Mouse (Mus musculus) left cerebral cortex, postnatal 14 days (tissue): ENCODE measurements around the gene Stx12. TPM values are rescaled to one million over a fixed set of nuclear protein-coding genes. Genes with fewer than 3 reads are reported as not detected.

ENCODE experiments used
- DNase-seq, 2 experiments: peaks; one replicate each; pipeline ENCODE4 v3.0.0; 2021 to 2022; ENCODE audit warnings: low spot score in 2 of 2, mixed read lengths in 1 of 2
- intact Hi-C: fragments of 180-260 bp; cut with DNase I; formaldehyde crosslinking; loops from one replicate; pipeline ENCODE4 v1.15.1; 2025
- total RNA-seq, 2 experiments: library from RNA; stranded (reverse); gene quantifications; 2 replicates each; pipeline ENCODE4 v1.2.3; 2021

Stx12 gene
- total RNA-seq, 2 experiments from 2014 or later, result 96.2 to 104 TPM

GRCm38 (mm10) chr4:132873481-132874362 is 10.6 kb downstream of the Stx12 start:
- intact Hi-C loops, result no loop called here
- DNase-seq, result no peak

- DNase-seq, result no peak
- intact Hi-C loops, result no loop called here
Measured at GRCm38 (mm10) chr4:132871116-132871515, 13.2 kb downstream of the Stx12 start.

DNA sequence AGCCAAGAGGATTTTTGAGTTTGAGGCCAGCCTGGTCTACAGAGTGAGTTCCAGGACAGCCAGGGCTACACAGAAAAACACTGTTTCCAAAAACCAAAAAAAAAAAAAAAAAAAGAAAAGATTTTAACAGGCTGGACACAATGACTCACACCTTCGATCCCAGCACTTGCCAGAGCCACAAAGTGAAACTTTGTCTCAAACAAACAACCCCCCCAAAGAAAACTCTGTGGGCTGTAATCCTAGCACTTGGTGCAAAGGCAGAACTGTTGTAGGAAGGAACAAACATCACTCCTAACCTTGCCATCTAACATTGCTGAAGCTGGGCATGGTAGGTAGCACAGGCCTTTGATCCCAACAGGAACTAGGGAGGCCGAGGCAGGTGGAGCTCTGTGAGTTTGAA is 19.5 kb downstream of the Stx12 start:
- intact Hi-C loops, result no loop called here

GRCm38 (mm10) chr4:132863012-132863411 is 21.3 kb downstream of the Stx12 start:
- intact Hi-C loops, result no loop called here
- no peak for DNase-seq

More for the DNA sequence above, 19.5 kb downstream of the Stx12 start:
- DNase-seq, result no peak

GRCm38 (mm10) chr4:132860880-132861279 is 23.4 kb downstream of the Stx12 start:
- no peak for DNase-seq
- intact Hi-C loops, result no loop called here

GRCm38 (mm10) chr4:132843705-132844071 is 40.6 kb downstream of the Stx12 start:
- intact Hi-C loops, result loop anchor here (5.0 kb wide), 1 partner anchor 79 kb away; the partner anchor contains the start of gene Fam76a
- DNase-seq, result no peak

GRCm38 (mm10) chr4:132842970-132843704 is 41.2 kb downstream of the Stx12 start, which contains the start of gene Ppp1r8:
Ppp1r8 (minus strand) TSS chr4:132843169.
- peak; percentile 92 for DNase-seq
- intact Hi-C loops, result loop anchor here (5.0 kb wide), 1 partner anchor 79 kb away; the partner anchor contains the start of gene Fam76a

GRCm38 (mm10) chr4:132842281-132842906 is 41.9 kb downstream of the Stx12 start:
- intact Hi-C loops, result loop anchor here (5.0 kb wide), 1 partner anchor 80 kb away; the partner anchor contains the start of gene Fam76a
- DNase-seq, result no peak

DNA sequence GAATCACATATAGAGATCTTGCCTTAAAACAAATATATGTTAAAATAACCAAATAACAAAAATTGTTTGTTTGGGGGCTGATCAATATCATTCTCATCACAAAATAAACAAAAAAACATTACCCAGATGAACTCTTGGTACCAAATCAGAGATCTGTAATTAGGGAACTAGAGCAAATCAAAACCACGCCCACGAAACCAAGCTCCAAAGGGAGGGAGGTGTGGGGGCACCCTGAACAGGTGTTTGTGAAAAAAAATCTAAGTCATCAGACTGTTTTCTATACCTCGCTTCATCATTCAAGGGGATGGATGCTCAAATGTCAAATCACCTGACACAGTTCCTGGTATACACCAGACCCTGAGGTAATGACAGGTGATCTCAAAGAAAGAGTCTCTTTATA is 42.8 kb downstream of the Stx12 start:
- intact Hi-C loops, result loop anchor here (5.0 kb wide), 1 partner anchor 81 kb away; the partner anchor contains the start of gene Fam76a
- DNase-seq, result no peak

- intact Hi-C loops, result loop anchor here (2.0 to 10.0 kb wide), 2 partner anchors 47 to 129 kb away; no protein-coding TSS in a partner anchor
- DNase-seq, result peak; percentile 73 to 78
Measured at GRCm38 (mm10) chr4:132823614-132824366, 60.5 kb downstream of the Stx12 start.

DNA sequence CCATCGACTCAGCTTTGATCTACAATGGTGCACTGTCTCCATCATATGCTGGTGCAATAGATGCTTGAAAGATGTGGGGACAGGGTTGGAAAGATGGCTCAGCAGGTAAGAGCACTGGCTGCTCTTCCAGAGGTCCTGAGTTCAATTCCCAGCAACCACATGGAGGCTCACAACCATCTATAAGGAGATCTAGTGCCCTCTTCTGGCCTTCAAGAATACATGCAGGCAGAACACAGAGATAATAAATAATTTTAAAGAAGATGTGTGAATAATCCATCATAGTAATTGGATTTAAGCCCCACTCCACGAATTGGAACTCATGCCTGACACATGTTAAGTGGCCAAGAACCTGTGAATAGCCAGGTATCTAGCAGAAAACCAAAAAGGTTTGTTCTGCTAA is 65.9 kb downstream of the Stx12 start:
- no peak for DNase-seq
- intact Hi-C loops, result no loop called here

DNA sequence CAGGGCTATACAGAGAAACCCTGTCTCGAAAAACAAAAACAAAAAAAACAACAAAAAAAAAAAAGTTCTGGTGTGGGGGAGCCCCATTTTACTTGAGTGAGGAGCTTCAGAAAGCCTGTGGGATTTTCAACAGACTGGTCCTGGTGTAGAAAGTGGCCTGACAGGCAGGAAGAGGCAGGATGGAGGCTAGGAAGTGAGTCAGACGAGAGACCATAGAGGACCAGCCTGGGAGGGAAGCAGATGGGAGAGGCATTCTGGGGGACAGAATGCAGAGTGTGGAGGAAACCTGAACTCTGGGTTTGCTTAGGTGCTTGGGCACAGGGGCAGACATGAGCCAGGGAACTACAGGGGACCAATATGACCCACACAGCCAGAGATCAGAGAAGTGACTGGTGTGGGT is 67.5 kb downstream of the Stx12 start:
- no peak for DNase-seq

GRCm38 (mm10) chr4:132816404-132816803 is 67.9 kb downstream of the Stx12 start:
- intact Hi-C loops, result no loop called here
- DNase-seq, result no peak

More for the DNA sequence above, 67.5 kb downstream of the Stx12 start:
- intact Hi-C loops, result no loop called here

DNA sequence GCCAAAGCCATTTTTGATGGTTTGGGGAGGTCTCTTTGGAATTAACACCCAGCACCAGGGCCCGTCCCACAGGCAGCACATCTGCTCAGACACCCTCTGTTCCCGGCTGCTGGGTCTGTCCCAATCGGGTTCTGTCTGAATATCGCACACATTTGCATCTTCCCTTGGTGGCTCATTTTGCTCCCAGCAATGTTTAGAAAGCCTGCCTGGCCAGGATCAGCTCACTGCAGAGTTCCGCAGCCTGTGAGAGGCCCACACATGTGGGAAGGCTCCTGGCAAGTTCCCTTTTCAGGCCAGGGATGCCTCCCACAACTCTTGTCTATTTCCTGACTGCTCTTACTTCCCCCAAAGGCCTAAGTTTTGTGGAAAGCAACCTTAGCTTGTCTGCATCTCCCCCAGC is 74.7 kb downstream of the Stx12 start:
- intact Hi-C loops, result no loop called here
- DNase-seq, result peak; percentile 57 to 65

DNA sequence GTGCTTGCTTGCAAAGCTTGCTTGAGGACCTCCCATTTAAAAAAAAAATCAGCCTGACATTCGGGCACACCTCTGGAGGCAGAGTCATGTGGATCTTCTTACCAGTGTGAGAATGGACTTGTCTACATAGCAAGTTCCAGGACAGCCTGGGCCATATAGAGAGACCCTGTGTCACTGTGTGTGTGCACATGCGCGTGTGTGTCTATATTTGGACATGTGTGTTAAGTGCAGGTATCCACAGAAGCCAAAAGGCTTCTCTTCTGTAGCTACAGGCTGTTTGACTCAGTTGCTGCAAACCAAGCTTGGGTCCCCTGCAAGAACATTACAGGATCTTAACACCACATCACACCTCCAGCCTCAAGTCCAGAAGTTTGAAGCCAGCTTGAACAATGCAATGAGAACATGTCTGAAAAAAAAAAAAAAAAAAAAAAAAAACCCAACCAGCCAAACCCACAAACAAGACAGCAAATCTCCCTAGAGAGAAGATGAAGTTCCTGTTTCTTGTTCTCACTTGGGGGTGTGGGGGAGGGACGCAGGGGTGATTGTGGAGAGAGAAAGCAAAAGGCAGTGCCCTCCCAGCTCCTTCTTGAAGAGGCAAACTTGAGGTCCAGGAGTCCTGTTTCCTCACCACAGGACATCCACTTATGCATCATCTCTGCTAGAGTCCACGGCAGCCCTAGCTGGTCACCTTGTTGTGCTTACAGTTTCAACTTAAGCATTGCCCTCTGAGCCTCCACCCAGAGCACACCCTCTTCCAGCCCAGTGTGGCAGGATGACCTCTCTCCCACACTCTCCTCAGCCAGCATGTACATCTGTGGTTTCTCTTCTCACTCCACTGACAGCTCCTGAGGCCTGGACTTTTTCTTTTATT is 76.3 kb downstream of the Stx12 start:
- no peak for DNase-seq
- intact Hi-C loops, result no loop called here

GRCm38 (mm10) chr4:132806620-132807191 is 77.6 kb downstream of the Stx12 start:
- intact Hi-C loops, result no loop called here
- no peak for DNase-seq

DNA sequence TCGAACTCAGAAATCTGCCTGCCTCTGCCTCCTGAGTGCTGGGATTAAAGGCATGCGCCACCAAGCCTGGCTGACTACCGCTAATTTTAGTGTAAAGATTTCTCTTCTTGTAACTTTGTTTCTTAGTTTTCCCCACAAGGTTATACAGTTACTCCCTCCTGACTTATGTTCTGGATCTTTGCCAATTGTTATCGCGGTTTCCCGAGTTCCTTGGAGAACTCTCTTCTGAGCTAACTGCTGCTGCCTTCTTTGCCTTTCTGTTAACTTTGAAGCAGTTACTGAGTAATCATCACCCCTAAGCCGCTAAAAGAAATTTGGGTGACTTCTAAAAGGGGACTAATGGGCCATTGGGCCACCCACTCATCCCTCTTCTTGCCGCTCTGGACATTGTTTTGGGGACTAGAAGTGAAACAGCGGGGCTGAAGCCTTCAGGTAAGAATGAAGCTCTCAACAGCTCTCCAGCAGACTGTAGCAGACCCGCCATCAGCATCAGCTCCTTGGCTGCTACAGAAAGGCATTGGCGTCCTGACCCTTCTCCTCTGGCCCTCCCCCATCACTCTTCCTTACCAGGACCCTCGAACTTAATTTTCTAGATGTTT is 78.6 kb downstream of the Stx12 start:
- intact Hi-C loops, result no loop called here
- DNase-seq, result no peak
